Mouse (Mus musculus) limb, embryonic 11.5 days (tissue): ENCODE results near the gene Slc50a1. TPM values are rescaled to one million over a fixed set of nuclear protein-coding genes. Genes with fewer than 3 reads are reported as not detected.
A peak's percentile ranks its signal among the peaks of the same experiment; 100 is the strongest.

Source experiments
- ATAC-seq: fragments of 200-750 bp; cut with Nextera tagmentation; 2 replicates; pipeline ENCODE4 v1.8.0; 2017; ENCODE audit warnings: low read depth; ENCODE audit not compliant: insufficient number of reproducible peaks, low FRiP score, low TSS enrichment
- DNase-seq: peaks from one replicate; pipeline ENCODE4 v3.0.0-alpha.2; 2015; ENCODE audit warnings: low spot score
- H3K27ac ChIP-seq: fragments of 300-500 bp; sonication (generic); replicated peaks from 2 replicates; pipeline ENCODE4 v1.5.1; 2014; ENCODE audit warnings: low read depth, mild to moderate bottlenecking, low read length
- H3K27me3 ChIP-seq: fragments of 300-500 bp; sonication (generic); 2 replicates; pipeline ENCODE4 v1.6.1; 2014; ENCODE audit warnings: mild to moderate bottlenecking, low read length, mixed read lengths; ENCODE audit not compliant: control insufficient read depth, insufficient read depth
- H3K36me3 ChIP-seq: fragments of 300-500 bp; sonication (generic); 2 replicates; pipeline ENCODE4 v1.6.1; 2014; ENCODE audit warnings: mild to moderate bottlenecking, low read length, moderate library complexity, mixed read lengths; ENCODE audit not compliant: control insufficient read depth, insufficient read depth
- H3K4me1 ChIP-seq: fragments of 300-500 bp; sonication (generic); 2 replicates; pipeline ENCODE4 v1.6.1; 2014; ENCODE audit warnings: low read length, mixed read lengths; ENCODE audit not compliant: control insufficient read depth, insufficient read depth
- H3K4me2 ChIP-seq: fragments of 300-500 bp; sonication (generic); 2 replicates; pipeline ENCODE4 v1.6.1; 2014; ENCODE audit warnings: low read depth, mild to moderate bottlenecking, moderate library complexity; ENCODE audit not compliant: severe bottlenecking
- H3K4me3 ChIP-seq: fragments of 300-500 bp; sonication (generic); 2 replicates; pipeline ENCODE4 v1.5.1; 2014; ENCODE audit warnings: low read depth, low read length
- H3K9ac ChIP-seq: fragments of 300-500 bp; sonication (generic); 2 replicates; pipeline ENCODE4 v1.6.1; 2014; ENCODE audit warnings: mild to moderate bottlenecking, low read length
- H3K9me3 ChIP-seq: fragments of 300-500 bp; sonication (generic); 2 replicates; pipeline ENCODE4 v1.6.1; 2016; ENCODE audit warnings: low read length; ENCODE audit not compliant: control insufficient read depth
- WGBS: fragments of 180-500 bp; shearing (Covaris S2); extraction: QIAGEN DNeasy Blood & Tissue Kit; methylation state at CpG from one replicate; pipeline ENCODE4 v1.1.7; 2014; 5-methylcytosine and 5-hydroxymethylcytosine counted together
- polyA plus RNA-seq: library from polyadenylated mRNA; unstranded; fragments of >200 nt; fragmentation: Nextera tagmentation; extraction: Ambion mirVana; gene quantifications from 2 replicates; pipeline ENCODE4 v1.2.1, GENCODE M21; 2014

Slc50a1 gene
- polyA plus RNA-seq, 1 experiment from 2014 or later = 46.4 TPM

DNA sequence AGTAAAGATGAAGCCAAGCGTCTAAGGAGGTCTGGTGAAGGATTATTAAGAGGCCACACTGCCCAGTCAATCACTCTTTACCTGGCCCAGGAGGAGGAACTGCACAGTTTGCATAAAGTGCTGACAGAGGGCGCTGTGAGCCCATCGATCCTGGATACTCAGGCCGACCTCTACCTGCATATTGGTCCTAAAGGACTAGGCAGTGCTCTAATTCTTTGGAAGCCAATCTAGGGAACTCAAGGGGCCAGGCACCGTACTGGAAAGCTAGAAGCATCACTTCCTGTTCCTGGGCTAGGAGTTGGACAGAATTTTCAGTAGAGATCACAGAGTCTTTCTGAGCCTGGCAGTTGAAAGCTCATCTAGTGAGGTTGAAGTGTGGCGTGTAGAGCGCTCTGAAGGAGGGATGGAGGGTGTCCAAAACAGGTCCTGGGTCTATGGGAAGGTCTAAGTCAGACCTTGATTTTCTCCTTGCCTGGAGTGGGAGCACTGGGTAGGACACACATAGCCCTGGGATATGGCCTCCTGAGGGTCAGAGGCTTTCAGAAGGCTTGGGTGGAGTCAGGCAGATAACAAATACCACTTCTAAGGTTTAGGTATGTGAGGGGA lies 19.8 kb downstream of the Slc50a1 start:
- 18% methylated on average over 7 of the region's 7 CpGs for WGBS
- H3K4me1 ChIP-seq = peaks cover 19% of the 10 kb centered on the region
- no peak overlapping the region for H3K9ac ChIP-seq
- no peaks in the 10 kb centered on the region for H3K9me3 ChIP-seq
- no peaks in the 10 kb centered on the region; the same call in 1 of the 2 replicates for H3K36me3 ChIP-seq
- ATAC-seq = no peak
- peak; percentile 71 for DNase-seq
- no peak overlapping the region for H3K4me3 ChIP-seq
- no peaks in the 10 kb centered on the region for H3K27me3 ChIP-seq
- H3K27ac ChIP-seq = no peak overlapping the region; the same call in 1 of the 2 replicates
- H3K4me2 ChIP-seq = peak overlapping the region; percentile 38; the same call in 1 of the 2 replicates

DNA sequence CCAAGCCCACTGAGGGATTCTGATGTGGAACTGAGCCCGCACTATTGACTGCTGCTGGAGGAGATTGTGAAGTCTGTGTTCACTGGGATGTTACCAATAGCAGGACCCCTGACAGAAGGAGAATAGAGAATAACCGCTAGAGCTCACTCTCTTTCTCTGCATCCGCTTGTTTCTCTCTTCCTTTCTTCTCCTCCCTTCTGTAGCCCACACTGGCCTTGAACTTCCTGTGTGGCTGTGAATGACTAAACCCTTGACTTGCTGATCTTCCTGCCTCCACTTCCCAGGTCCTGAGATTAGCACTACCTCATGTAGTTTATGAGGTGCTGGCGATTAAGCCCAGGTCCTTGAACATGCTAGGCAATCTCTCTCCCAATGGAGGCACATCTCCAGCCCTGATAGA lies 22.9 kb downstream of the Slc50a1 start:
- no peak overlapping the region for H3K27ac ChIP-seq
- peak overlapping the region; percentile 78; the same call in 1 of the 2 replicates for H3K4me3 ChIP-seq
- WGBS = 89% methylated on average over 4 of the region's 4 CpGs
- peaks cover 34% of the 10 kb centered on the region for H3K4me1 ChIP-seq
- 0 out of 2 replicates have a peak overlapping the region, but pooled peaks have one; percentile 7 for H3K9ac ChIP-seq
- H3K36me3 ChIP-seq = no peaks in the 10 kb centered on the region; the same call in 1 of the 2 replicates
- H3K27me3 ChIP-seq = no peaks in the 10 kb centered on the region
- ATAC-seq (no peak), DNase-seq (no peak)
- H3K9me3 ChIP-seq = no peaks in the 10 kb centered on the region
- peak overlapping the region; percentile 89; the same call in 1 of the 2 replicates for H3K4me2 ChIP-seq

DNA sequence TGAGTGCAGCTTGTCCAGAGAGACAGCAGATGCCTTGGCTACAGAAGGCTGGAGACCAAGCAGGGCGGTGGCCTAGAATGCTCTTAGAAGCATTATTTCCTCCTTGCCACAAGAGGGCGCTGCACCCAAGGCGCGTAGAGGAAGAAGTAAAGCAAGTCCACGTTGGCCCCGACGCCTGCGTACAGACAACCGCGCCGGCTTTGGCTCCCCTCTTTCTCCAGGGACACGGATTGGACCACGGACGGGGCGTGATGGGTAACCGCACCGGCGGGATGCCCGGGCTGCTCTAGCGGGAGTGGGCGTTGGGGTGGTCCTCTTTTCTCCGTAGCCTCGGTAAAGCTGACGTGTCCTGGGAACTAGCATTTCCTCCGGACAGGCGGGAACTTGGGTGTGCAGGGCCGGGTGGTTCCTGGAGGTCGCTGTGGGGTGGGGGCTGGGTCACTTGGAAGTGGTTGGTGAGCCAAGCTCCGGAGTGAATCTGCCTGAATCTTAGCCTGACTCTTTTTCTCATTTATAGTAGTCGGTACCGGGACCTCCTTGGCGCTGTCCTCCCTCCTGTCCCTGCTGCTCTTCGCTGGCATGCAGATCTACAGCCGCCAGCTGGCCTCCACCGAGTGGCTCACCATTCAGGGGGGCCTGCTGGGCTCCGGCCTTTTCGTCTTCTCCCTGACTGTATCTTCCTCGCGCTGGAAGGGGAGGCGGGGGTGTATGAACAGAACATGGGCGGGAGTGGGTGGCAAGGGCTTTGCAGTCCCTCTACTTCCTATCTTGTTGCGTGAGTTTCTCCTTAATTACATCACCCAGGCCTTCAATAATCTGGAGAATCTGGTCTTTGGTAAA lies 23.9 kb downstream of the Slc50a1 start, which contains the start of gene Trim46:
Gene Trim46 (minus strand): TSS at position 49 of the 840 bp plus-strand sequence.
- no peaks in the 10 kb centered on the region for H3K9me3 ChIP-seq
- H3K4me1 ChIP-seq = peaks cover 34% of the 10 kb centered on the region
- H3K27me3 ChIP-seq = no peaks in the 10 kb centered on the region
- peak within 1 kb of the TSS; percentile 78 for H3K4me3 ChIP-seq
- DNase-seq = peak; percentile 91
- WGBS = under 1% methylated on average over 42 of the region's 42 CpGs
- peak; percentile 52 for ATAC-seq
- no peaks in the 10 kb centered on the region; the same call in 1 of the 2 replicates for H3K36me3 ChIP-seq
- peak within 1 kb of the TSS; percentile 89 for H3K4me2 ChIP-seq
- H3K9ac ChIP-seq = peak within 1 kb of the TSS; percentile 82
- H3K27ac ChIP-seq = 0 out of 2 replicates have a peak within 1 kb of the TSS, but pooled peaks have one; percentile 2

DNA sequence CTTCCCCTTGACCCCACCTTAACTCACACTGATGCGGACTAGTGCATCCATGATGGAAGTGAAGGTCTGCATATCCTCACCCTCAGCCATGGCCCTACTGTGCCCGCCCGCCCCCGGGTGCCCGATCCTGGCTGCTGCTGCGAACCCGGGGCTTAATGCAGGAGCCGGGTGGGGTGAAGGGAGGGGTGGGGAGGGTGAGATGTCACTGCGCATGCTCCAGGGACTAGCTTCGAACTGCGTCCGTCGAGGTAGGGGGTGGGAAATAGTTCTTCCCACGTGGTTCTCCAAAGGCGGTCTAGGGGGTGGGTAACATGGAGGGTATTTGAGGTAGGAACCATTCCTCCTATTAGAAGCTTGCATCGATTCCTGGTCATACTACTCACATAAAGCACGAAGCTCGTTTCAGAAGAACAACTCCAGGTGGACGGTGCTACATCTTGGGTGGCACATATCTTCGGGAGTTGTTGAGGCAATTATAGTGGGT lies 24.6 kb downstream of the Slc50a1 start, which contains the start of gene Krtcap2:
Gene Krtcap2 (plus strand): TSS at position 279 of the 484 bp plus-strand sequence.
- H3K4me1 ChIP-seq = peaks cover 27% of the 10 kb centered on the region
- H3K36me3 ChIP-seq = no peaks in the 10 kb centered on the region; the same call in 1 of the 2 replicates
- H3K4me2 ChIP-seq = peak within 1 kb of the TSS; percentile 89
- H3K27me3 ChIP-seq = no peaks in the 10 kb centered on the region
- peak within 1 kb of the TSS; percentile 78 for H3K4me3 ChIP-seq
- 0 out of 2 replicates have a peak within 1 kb of the TSS, but pooled peaks have one; percentile 2 for H3K27ac ChIP-seq
- peak within 1 kb of the TSS; percentile 82 for H3K9ac ChIP-seq
- no peak; the same call in 1 of the 2 replicates for ATAC-seq
- H3K9me3 ChIP-seq = no peaks in the 10 kb centered on the region
- WGBS = 4% methylated on average over 20 of the region's 20 CpGs
- peak; percentile 61 for DNase-seq

DNA sequence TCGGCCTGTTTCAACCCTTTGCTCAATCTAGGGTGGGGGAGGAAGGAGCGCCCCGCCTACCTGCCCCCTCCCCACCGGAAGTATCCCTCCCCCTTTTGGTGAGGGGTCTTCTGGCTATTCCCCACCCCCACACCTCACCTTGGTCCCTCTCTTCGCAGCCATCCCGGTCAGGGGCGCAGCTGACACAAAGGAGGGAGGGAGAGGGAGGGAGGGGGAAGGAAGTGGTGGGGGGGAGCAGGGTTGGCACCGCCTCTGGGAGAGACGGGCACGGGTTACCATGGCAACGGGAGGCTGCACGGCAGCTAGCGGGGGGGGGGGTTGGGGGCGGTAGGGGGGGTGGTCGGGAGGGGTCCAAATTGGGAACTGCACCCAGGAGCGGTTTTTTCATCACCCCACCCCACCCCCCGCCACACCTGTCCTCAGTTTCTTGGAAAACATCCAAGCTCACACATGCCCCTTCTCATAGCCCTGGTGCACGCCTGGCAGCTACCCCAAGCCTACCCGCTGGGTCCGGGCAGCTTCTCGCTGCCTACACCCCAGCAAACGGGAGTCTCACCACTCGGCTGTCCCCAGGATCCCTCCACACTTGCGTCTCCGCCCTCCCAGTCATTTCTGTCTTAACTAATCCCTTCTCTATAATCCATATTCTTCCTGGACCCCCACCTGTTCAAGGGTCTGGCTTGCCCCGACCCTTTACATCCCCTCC lies 25.2 kb downstream of the Slc50a1 start:
- H3K4me1 ChIP-seq = peaks cover 25% of the 10 kb centered on the region
- peak; percentile 33; the same call in 1 of the 2 replicates for ATAC-seq

DNA sequence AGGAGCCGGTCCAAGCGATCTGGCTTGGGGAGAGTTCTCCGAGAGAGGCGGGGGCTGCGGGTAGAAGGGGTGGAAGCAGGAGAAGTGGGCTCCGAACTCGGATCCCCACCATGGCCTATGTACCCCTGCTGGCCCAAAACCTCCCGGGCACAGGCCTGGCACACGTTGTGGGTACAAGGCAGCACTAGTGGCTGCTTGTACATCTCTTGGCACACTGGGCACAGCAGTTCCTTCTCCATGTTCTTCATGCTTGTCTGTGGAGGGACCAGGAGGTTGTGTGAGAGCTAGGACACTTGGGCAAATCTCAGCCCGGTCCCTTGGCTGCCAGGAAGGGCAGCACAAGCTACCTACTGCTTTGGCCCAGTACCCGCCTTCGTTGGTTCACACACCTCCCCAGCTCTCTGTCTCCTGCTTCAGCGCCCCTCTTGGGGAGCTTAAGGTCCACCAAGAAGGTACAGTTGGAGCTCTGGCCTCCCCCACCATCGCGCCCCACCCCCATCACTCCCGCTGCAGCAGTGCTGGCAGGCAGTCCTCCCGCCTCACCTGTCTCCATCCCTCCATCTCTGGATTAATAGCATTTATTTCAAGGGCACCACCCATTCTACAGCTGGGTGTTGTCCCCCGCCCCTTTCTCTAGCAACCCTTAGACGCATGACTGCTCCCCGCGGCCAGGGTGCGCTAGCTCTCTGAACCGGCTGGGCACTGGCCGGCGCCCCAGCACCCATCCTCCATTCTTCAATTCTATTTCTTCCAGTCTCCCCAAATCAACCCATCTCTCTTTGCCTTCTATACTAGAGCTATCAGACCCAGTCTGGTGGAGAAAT lies 26.0 kb downstream of the Slc50a1 start:
- H3K4me2 ChIP-seq = peak overlapping the region; percentile 89
- H3K4me3 ChIP-seq = peak overlapping the region; percentile 78
- 10% methylated on average over 25 of the region's 25 CpGs for WGBS
- peak; percentile 15; the same call in 1 of the 2 replicates for ATAC-seq
- 0 out of 2 replicates have a peak overlapping the region, but pooled peaks have one; percentile 14 for H3K27ac ChIP-seq
- no peaks in the 10 kb centered on the region for H3K27me3 ChIP-seq
- peak overlapping the region; percentile 57 for H3K9ac ChIP-seq
- DNase-seq = peak; percentile 38
- H3K4me1 ChIP-seq = peaks cover 25% of the 10 kb centered on the region
- no peaks in the 10 kb centered on the region for H3K9me3 ChIP-seq
- no peaks in the 10 kb centered on the region; the same call in 1 of the 2 replicates for H3K36me3 ChIP-seq

More for the DNA sequence above, 25.2 kb downstream of the Slc50a1 start:
- Histone ChIP-seq H3K4me3 (peak overlapping the region; percentile 78), H3K4me2 (peak overlapping the region; percentile 89), H3K27ac (no peak overlapping the region), H3K9ac (peak overlapping the region; percentile 57; the same call in 1 of the 2 replicates), H3K27me3 (no peaks in the 10 kb centered on the region), H3K9me3 (no peaks in the 10 kb centered on the region), H3K36me3 (no peaks in the 10 kb centered on the region; the same call in 1 of the 2 replicates)
- DNase-seq = peak; percentile 67
- WGBS = under 1% methylated on average over 21 of the region's 26 CpGs

DNA sequence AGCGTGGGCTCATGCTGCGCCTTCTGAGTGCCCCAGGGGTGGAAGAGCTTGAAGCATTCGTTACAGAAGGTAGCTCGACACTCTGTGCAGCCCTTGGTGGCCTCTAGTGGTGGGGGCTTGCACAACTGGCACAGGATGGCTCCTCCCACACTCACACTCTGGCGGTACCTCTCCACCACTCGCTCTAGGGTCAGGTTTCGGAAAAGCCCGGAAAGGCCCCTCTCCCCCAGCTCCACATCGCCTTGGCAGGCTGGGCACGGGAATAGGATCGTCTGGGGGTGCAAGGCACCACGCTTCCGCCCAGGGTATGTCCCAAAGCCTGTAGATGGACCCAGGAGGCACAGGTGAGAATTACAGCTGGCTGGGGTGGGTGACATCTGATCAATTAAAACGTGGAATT lies 26.8 kb downstream of the Slc50a1 start:
- Histone ChIP-seq H3K9ac (no peak overlapping the region), H3K36me3 (no peaks in the 10 kb centered on the region; the same call in 1 of the 2 replicates), H3K9me3 (no peaks in the 10 kb centered on the region), H3K27ac (no peak overlapping the region), H3K27me3 (no peaks in the 10 kb centered on the region), H3K4me1 (peaks cover 25% of the 10 kb centered on the region), H3K4me2 (peak overlapping the region; percentile 89), H3K4me3 (peak overlapping the region; percentile 78)
- peak; percentile 77 for DNase-seq
- 0 out of 2 replicates have a peak, but pooled peaks have one; percentile 10 for ATAC-seq
- WGBS = 11% methylated on average over 14 of the region's 14 CpGs
